ENCODE assay signal across 8 mouse cellular contexts in genomic region chr15:78877810-78878390, GRCm38 (mm10). TPM values are rescaled to one million over a fixed set of nuclear protein-coding genes. Genes with fewer than 3 reads are reported as not detected.
DNase-seq lines count a peak whose midpoint lies in the region; ATAC-seq and TF ChIP-seq lines count a peak whose summit lies in the region.

No protein-coding gene starts in this region.

- peak overlapping the region; percentile 95 for H3K4me3 ChIP-seq in ES-Bruce4 (ENCODE audit: low read depth, low read length)
- H3K4me3 ChIP-seq in neural tube, embryonic 14.5 days (ENCODE audit: low read depth, low read length): peak overlapping the region; percentile 59

- peak overlapping the region; percentile 82 for H3K9ac ChIP-seq in ES-Bruce4 (ENCODE audit: low read depth, poor library complexity, severe bottlenecking)
- H3K9ac ChIP-seq in neural tube, embryonic 14.5 days (replicated peaks; ENCODE audit: low read depth, low read length): peak overlapping the region; percentile 81

- DNase-seq in cerebellum, adult 8-10 months: peak; percentile 40
- DNase-seq in cerebellum, postnatal 10 days: no peak
- peak; percentile 37 to 56 for DNase-seq in heart, adult 9 months (ENCODE audit: low spot score in 2 of 2)
- peak; percentile 30 to 63 for DNase-seq in kidney, postnatal 25 days
- no peak for DNase-seq in layer of hippocampus, adult 11-12 months (ENCODE audit: low spot score)
- DNase-seq in embryo, embryonic 9.5 days (ENCODE audit: extremely low spot score): no peak

- 0 out of 2 replicates have a peak, but pooled peaks cover 1% of the 10 kb centered on the region for H3K36me3 ChIP-seq in ES-Bruce4 (ENCODE audit: control insufficient read depth, insufficient read depth, low read length, poor library complexity, severe bottlenecking)
- H3K36me3 ChIP-seq in neural tube, embryonic 14.5 days (ENCODE audit: control insufficient read depth, insufficient read depth, low read length): peaks cover 11% of the 10 kb centered on the region; the same call in 1 of the 2 replicates

- H3K27ac ChIP-seq in ES-Bruce4 (ENCODE audit: insufficient read depth, low read length): no peak overlapping the region
- peak overlapping the region; percentile 99 for H3K27ac ChIP-seq in neural tube, embryonic 14.5 days (ENCODE audit: low read depth, low read length)

- no peak for TF ChIP-seq POLR2A in ES-Bruce4 (IDR thresholded peaks at IDR 0.05; ENCODE audit: insufficient read depth, low read length)

- H3K27me3 ChIP-seq in ES-Bruce4 (ENCODE audit: control insufficient read depth, insufficient read depth, low read length, poor library complexity, severe bottlenecking): no peaks in the 10 kb centered on the region
- no peaks in the 10 kb centered on the region for H3K27me3 ChIP-seq in neural tube, embryonic 14.5 days (ENCODE audit: control insufficient read depth, insufficient read depth, low read length)

- H3K4me2 ChIP-seq in neural tube, embryonic 14.5 days (ENCODE audit: low read depth, low read length): peak overlapping the region; percentile 89

- H3K9me3 ChIP-seq in ES-Bruce4 (replicated peaks; ENCODE audit: control insufficient read depth, insufficient read depth, low read length, poor library complexity, severe bottlenecking): no peaks in the 10 kb centered on the region
- no peaks in the 10 kb centered on the region for H3K9me3 ChIP-seq in neural tube, embryonic 14.5 days (ENCODE audit: control insufficient read depth, low read length)

- TF ChIP-seq CTCF in ES-Bruce4 (IDR thresholded peaks at IDR 0.05; ENCODE audit: low read depth, low read length): no peak

- TF ChIP-seq EP300 in ES-Bruce4 (IDR thresholded peaks at IDR 0.05; ENCODE audit: insufficient read depth, low read depth, low read length): no peak

- 1% methylated on average over 10 of the region's 17 CpGs for WGBS in neural tube, embryonic 14.5 days

- peaks cover 8% of the 10 kb centered on the region for H3K4me1 ChIP-seq in ES-Bruce4 (ENCODE audit: control insufficient read depth, insufficient read depth, low read length)
- H3K4me1 ChIP-seq in neural tube, embryonic 14.5 days (ENCODE audit: control insufficient read depth, insufficient read depth, low read length): peaks cover 10% of the 10 kb centered on the region

- no peak; the same call in 1 of the 2 replicates for ATAC-seq in neural tube, embryonic 14.5 days (ENCODE audit: low read depth)

RNA-seq across cellular contexts. Expression of gene Gga1, which starts 0.9 kb away (rescaled TPM):
- 25.8 and 29.3 TPM in 2 replicates for polyA plus RNA-seq in ES-Bruce4 (2011; ENCODE audit: insufficient read depth, insufficient read length, low read depth, missing spikeins)
- 31.7 and 37.1 TPM in 2 replicates for polyA plus RNA-seq in neural tube, embryonic 14.5 days (2014; fragmentation: Nextera tagmentation; extraction: Ambion mirVana)

RNA-seq across cellular contexts. Expression of gene Gm49510, which starts 21.6 kb away (rescaled TPM):
- polyA plus RNA-seq in ES-Bruce4 (2011; ENCODE audit: insufficient read depth, insufficient read length, low read depth, missing spikeins): not detected in 2 replicates
- polyA plus RNA-seq in neural tube, embryonic 14.5 days (2014; fragmentation: Nextera tagmentation; extraction: Ambion mirVana): 0.21 TPM in 1 of 2 replicates, not detected in the other

RNA-seq across cellular contexts. Expression of gene Sh3bp1, which starts 21.7 kb away (rescaled TPM):
- 26.8 and 41.7 TPM in 2 replicates for polyA plus RNA-seq in ES-Bruce4 (2011; ENCODE audit: insufficient read depth, insufficient read length, low read depth, missing spikeins)
- polyA plus RNA-seq in neural tube, embryonic 14.5 days (2014; fragmentation: Nextera tagmentation; extraction: Ambion mirVana): 3.4 and 4.1 TPM in 2 replicates

RNA-seq across cellular contexts. Expression of gene Lgals2, which starts 22.6 kb away (rescaled TPM):
- 2.4 TPM in 1 of 2 replicates, not detected in the other for polyA plus RNA-seq in ES-Bruce4 (2011; ENCODE audit: insufficient read depth, insufficient read length, low read depth, missing spikeins)
- not detected in 2 replicates for polyA plus RNA-seq in neural tube, embryonic 14.5 days (2014; fragmentation: Nextera tagmentation; extraction: Ambion mirVana)

RNA-seq across cellular contexts. Expression of gene Cdc42ep1, which starts 35.5 kb away (rescaled TPM):
- 9.2 and 10.5 TPM in 2 replicates for polyA plus RNA-seq in ES-Bruce4 (2011; ENCODE audit: insufficient read depth, insufficient read length, low read depth, missing spikeins)
- 4.6 and 7.7 TPM in 2 replicates for polyA plus RNA-seq in neural tube, embryonic 14.5 days (2014; fragmentation: Nextera tagmentation; extraction: Ambion mirVana)

Comparison
In these comparisons a context has a peak if more than half of its experiments do, and no peak if none do; other contexts are left out.
1. DNase-seq: peak in cerebellum, adult 8-10 months (single experiment), heart, adult 9 months (2 of 2) and kidney, postnatal 25 days (2 of 2); none in cerebellum, postnatal 10 days (0 of 2), layer of hippocampus, adult 11-12 months (single experiment) and embryo, embryonic 9.5 days (single experiment).